8 mouse cellular contexts compared by ENCODE assay signal in the genomic region with DNA sequence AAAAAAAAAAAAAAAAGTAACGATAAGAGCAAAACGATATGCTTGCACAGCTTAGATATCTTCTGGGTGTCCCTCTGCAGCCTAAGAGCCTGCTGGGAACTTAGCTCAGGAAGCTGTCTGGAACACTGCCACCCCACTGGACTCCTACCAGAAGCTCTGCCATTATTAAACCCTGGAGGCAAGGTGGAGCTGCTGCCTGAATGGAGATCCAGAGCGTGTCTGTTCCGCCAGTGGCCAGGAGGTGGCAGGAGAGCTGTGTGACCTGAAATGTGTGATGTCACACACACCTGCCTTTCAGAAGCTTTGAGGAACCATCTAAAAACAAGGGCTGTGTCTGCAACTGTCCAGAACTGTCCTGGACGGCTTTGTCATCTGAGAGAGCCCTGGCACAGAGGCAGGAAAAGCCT. TPM values are rescaled to one million over a fixed set of nuclear protein-coding genes. Genes with fewer than 3 reads are reported as not detected.
DNase-seq lines count a peak whose midpoint lies in the region; ATAC-seq and TF ChIP-seq lines count a peak whose summit lies in the region.

No protein-coding gene starts in this region.

- no peak overlapping the region for H3K9ac ChIP-seq in kidney, postnatal 0 days (ENCODE audit: low read depth, low read length)
- H3K9ac ChIP-seq in liver, embryonic 11.5 days (ENCODE audit: low read depth, low read length), result no peak overlapping the region
- H3K9ac ChIP-seq in stomach, embryonic 15.5 days, result no peak overlapping the region

- H3K4me2 ChIP-seq in kidney, postnatal 0 days (ENCODE audit: low read length), result no peak overlapping the region
- no peak overlapping the region for H3K4me2 ChIP-seq in liver, embryonic 11.5 days
- no peak overlapping the region for H3K4me2 ChIP-seq in stomach, embryonic 15.5 days

- DNase-seq in A20 (ENCODE audit: low read depth, low spot score), result peak; percentile 93
- DNase-seq in adrenal gland, postnatal 25 days, result peak; percentile 80
- peak; percentile 86 for DNase-seq in heart, embryonic 10.5 days (ENCODE audit: low spot score)
- peak; percentile 80 for DNase-seq in kidney, postnatal 0 days (ENCODE audit: low spot score)
- DNase-seq in liver, embryonic 11.5 days (ENCODE audit: low spot score), result peak; percentile 57
- DNase-seq in neural tube, embryonic 10.5 days (ENCODE audit: extremely low spot score, low spot score), result peak; percentile 64

- H3K27ac ChIP-seq in embryonic fibroblast, embryonic 13.5 days (ENCODE audit: insufficient read depth, low read length), result no peak overlapping the region
- H3K27ac ChIP-seq in heart, embryonic 10.5 days, result no peak overlapping the region
- no peak overlapping the region for H3K27ac ChIP-seq in kidney, postnatal 0 days
- no peak overlapping the region for H3K27ac ChIP-seq in liver, embryonic 11.5 days (ENCODE audit: low read depth, low read length)
- no peak overlapping the region for H3K27ac ChIP-seq in stomach, embryonic 15.5 days

- H3K9me3 ChIP-seq in heart, embryonic 10.5 days, result no peaks in the 10 kb centered on the region
- no peaks in the 10 kb centered on the region for H3K9me3 ChIP-seq in kidney, postnatal 0 days (replicated peaks; ENCODE audit: low read length)
- H3K9me3 ChIP-seq in liver, embryonic 11.5 days (ENCODE audit: control insufficient read depth, low read length), result no peaks in the 10 kb centered on the region
- H3K9me3 ChIP-seq in stomach, embryonic 15.5 days, result no peaks in the 10 kb centered on the region

- no peaks in the 10 kb centered on the region; the same call in 1 of the 2 replicates for H3K4me1 ChIP-seq in embryonic fibroblast, embryonic 13.5 days (ENCODE audit: control insufficient read depth, insufficient read depth, low read length)
- H3K4me1 ChIP-seq in heart, embryonic 10.5 days, result peaks cover 5% of the 10 kb centered on the region; the same call in 1 of the 2 replicates
- H3K4me1 ChIP-seq in kidney, postnatal 0 days (replicated peaks; ENCODE audit: insufficient read depth, low read length), result no peaks in the 10 kb centered on the region
- no peaks in the 10 kb centered on the region for H3K4me1 ChIP-seq in liver, embryonic 11.5 days (replicated peaks; ENCODE audit: control insufficient read depth, insufficient read depth, low read length)
- H3K4me1 ChIP-seq in stomach, embryonic 15.5 days, result no peaks in the 10 kb centered on the region

- peak; percentile 91; the same call in 1 of the 2 replicates for TF ChIP-seq CTCF in embryonic fibroblast, embryonic 13.5 days (IDR thresholded peaks at IDR 0.05; ENCODE audit: borderline replicate concordance, insufficient read depth, low read length)
- TF ChIP-seq CTCF in kidney, postnatal 0 days (IDR thresholded peaks at IDR 0.05; ENCODE audit: low read depth), result peak; percentile 85

- TF ChIP-seq POLR2A in embryonic fibroblast, embryonic 13.5 days (IDR thresholded peaks at IDR 0.05; ENCODE audit: low read depth, low read length), result no peak

- H3K4me3 ChIP-seq in embryonic fibroblast, embryonic 13.5 days (ENCODE audit: insufficient read depth, low read length), result no peak overlapping the region
- no peak overlapping the region for H3K4me3 ChIP-seq in heart, embryonic 10.5 days
- no peak overlapping the region for H3K4me3 ChIP-seq in kidney, postnatal 0 days (replicated peaks; ENCODE audit: low read depth, low read length)
- H3K4me3 ChIP-seq in liver, embryonic 11.5 days (ENCODE audit: low read depth, low read length), result no peak overlapping the region
- H3K4me3 ChIP-seq in stomach, embryonic 15.5 days (replicated peaks), result no peak overlapping the region

- WGBS in heart, embryonic 10.5 days, result 31% methylated on average over 5 of the region's 5 CpGs
- 34% methylated on average over 5 of the region's 5 CpGs for WGBS in kidney, postnatal 0 days
- WGBS in liver, embryonic 11.5 days, result 37% methylated on average over 5 of the region's 5 CpGs
- WGBS in stomach, embryonic 15.5 days, result 32% methylated on average over 5 of the region's 5 CpGs

- 0 out of 2 replicates have a peak, but pooled peaks have one; percentile 33 for ATAC-seq in kidney, postnatal 0 days (replicated peaks; ENCODE audit: low FRiP score, low read depth)
- peak; percentile 64 for ATAC-seq in liver, embryonic 11.5 days (replicated peaks; ENCODE audit: low FRiP score)
- peak; percentile 47; the same call in 1 of the 2 replicates for ATAC-seq in stomach, embryonic 15.5 days (ENCODE audit: insufficient read depth, low FRiP score, low read depth)

- no peaks in the 10 kb centered on the region for H3K27me3 ChIP-seq in heart, embryonic 10.5 days (ENCODE audit: insufficient read depth, poor library complexity, severe bottlenecking)
- H3K27me3 ChIP-seq in kidney, postnatal 0 days (ENCODE audit: insufficient read depth, low read length), result no peaks in the 10 kb centered on the region
- H3K27me3 ChIP-seq in liver, embryonic 11.5 days (replicated peaks; ENCODE audit: control insufficient read depth, insufficient read depth, low read length), result no peaks in the 10 kb centered on the region
- no peaks in the 10 kb centered on the region for H3K27me3 ChIP-seq in stomach, embryonic 15.5 days (replicated peaks)

- no peaks in the 10 kb centered on the region for H3K36me3 ChIP-seq in heart, embryonic 10.5 days
- H3K36me3 ChIP-seq in kidney, postnatal 0 days (ENCODE audit: insufficient read depth, low read length), result no peaks in the 10 kb centered on the region
- H3K36me3 ChIP-seq in liver, embryonic 11.5 days (ENCODE audit: control insufficient read depth, insufficient read depth, low read length), result no peaks in the 10 kb centered on the region
- H3K36me3 ChIP-seq in stomach, embryonic 15.5 days, result no peaks in the 10 kb centered on the region

RNA-seq across cellular contexts. Expression of gene Mccc2, which starts 13.6 kb away (rescaled TPM):
- 59.2 and 65.5 TPM in 2 replicates for total RNA-seq in adrenal gland, postnatal 25 days (2021)
- 13.4 and 15.8 TPM in 2 replicates for polyA plus RNA-seq in embryonic fibroblast, embryonic 13.5 days (2011; ENCODE audit: insufficient read length, low read depth, missing spikeins)
- 33.9 and 36.9 TPM in 2 replicates for polyA plus RNA-seq in heart, embryonic 10.5 days (2016; fragmentation: Nextera tagmentation; extraction: Ambion mirVana)
- polyA plus RNA-seq in kidney, postnatal 0 days (2015; fragmentation: Nextera tagmentation; extraction: Ambion mirVana), result 73.4 and 77.8 TPM in 2 replicates
- 31.0 and 33.4 TPM in 2 replicates for polyA plus RNA-seq in liver, embryonic 11.5 days (2014; fragmentation: Nextera tagmentation; extraction: Ambion mirVana)
- polyA plus RNA-seq in stomach, embryonic 15.5 days (2015; fragmentation: Nextera tagmentation; extraction: Ambion mirVana), result 47.6 and 56.9 TPM in 2 replicates
